Mouse (Mus musculus): ENCODE measurements around the gene Frmd4a. TPM values are rescaled to one million over a fixed set of nuclear protein-coding genes. Genes with fewer than 3 reads are reported as not detected.

Frmd4a gene
- polyA plus RNA-seq, 1 experiment from 2014 or later = 44.5 TPM

DNA sequence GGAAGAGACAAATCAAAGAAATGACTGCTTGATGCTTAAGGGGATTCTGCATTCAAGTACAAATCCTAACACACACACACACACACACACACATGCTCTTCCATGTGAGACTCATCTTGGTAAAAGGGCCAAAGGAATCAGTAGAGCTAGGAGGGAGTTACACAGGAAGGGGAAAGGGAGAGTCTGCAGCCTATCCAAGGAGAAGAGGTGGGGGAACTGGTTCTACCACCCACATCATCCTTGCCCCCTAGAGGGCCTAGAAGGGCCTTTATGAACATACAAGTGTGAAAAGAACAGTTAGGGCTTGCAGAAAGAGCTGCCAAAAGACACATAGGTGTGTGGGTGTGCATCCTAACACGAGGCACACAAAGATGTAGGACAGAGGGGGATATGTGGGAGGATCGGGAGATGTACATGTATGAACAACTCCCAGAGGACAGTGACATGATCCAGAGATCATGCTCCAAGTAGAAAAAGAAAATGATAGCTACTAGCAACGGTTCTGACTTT is 576.4 kb downstream of the Frmd4a start:
- Histone ChIP-seq H3K4me2 (ENCODE audit: low read depth) (no peak overlapping the region), H3K27ac (ENCODE audit: low read depth, low read length) (no peak overlapping the region), H3K36me3 (ENCODE audit: control insufficient read depth, insufficient read depth, low read length) (peaks cover 24% of the 10 kb centered on the region), H3K9me3 (ENCODE audit: control insufficient read depth, low read length) (no peaks in the 10 kb centered on the region), H3K9ac (ENCODE audit: low read length) (no peak overlapping the region), H3K4me1 (ENCODE audit: control insufficient read depth, insufficient read depth, low read length) (no peaks in the 10 kb centered on the region), H3K4me3 (ENCODE audit: low read depth, low read length) (no peak overlapping the region), H3K27me3 (ENCODE audit: control insufficient read depth, insufficient read depth, low read length) (no peaks in the 10 kb centered on the region)
- no peak for DNase-seq (ENCODE audit: low spot score)
- 96% methylated on average over 3 of the region's 3 CpGs for WGBS
- no peak for ATAC-seq (ENCODE audit: insufficient read depth, low FRiP score, low TSS enrichment)

- H3K9me3 ChIP-seq (ENCODE audit: control insufficient read depth, low read length) = no peaks in the 10 kb centered on the region
- 91% methylated on average over 7 of the region's 7 CpGs for WGBS
- H3K4me1 ChIP-seq (ENCODE audit: control insufficient read depth, insufficient read depth, low read length) = no peaks in the 10 kb centered on the region
- H3K4me2 ChIP-seq (ENCODE audit: low read depth) = no peak overlapping the region
- H3K27ac ChIP-seq (ENCODE audit: low read depth, low read length) = no peak overlapping the region
- no peak for DNase-seq (ENCODE audit: low spot score)
- no peak overlapping the region for H3K4me3 ChIP-seq (ENCODE audit: low read depth, low read length)
- H3K36me3 ChIP-seq (ENCODE audit: control insufficient read depth, insufficient read depth, low read length) = peaks cover 16% of the 10 kb centered on the region
- no peak overlapping the region for H3K9ac ChIP-seq (ENCODE audit: low read length)
- ATAC-seq (ENCODE audit: insufficient read depth, low FRiP score, low TSS enrichment) = no peak
- no peaks in the 10 kb centered on the region for H3K27me3 ChIP-seq (ENCODE audit: control insufficient read depth, insufficient read depth, low read length)
Measured at GRCm38 (mm10) chr2:4596992-4597391, 579.5 kb downstream of the Frmd4a start.

DNA sequence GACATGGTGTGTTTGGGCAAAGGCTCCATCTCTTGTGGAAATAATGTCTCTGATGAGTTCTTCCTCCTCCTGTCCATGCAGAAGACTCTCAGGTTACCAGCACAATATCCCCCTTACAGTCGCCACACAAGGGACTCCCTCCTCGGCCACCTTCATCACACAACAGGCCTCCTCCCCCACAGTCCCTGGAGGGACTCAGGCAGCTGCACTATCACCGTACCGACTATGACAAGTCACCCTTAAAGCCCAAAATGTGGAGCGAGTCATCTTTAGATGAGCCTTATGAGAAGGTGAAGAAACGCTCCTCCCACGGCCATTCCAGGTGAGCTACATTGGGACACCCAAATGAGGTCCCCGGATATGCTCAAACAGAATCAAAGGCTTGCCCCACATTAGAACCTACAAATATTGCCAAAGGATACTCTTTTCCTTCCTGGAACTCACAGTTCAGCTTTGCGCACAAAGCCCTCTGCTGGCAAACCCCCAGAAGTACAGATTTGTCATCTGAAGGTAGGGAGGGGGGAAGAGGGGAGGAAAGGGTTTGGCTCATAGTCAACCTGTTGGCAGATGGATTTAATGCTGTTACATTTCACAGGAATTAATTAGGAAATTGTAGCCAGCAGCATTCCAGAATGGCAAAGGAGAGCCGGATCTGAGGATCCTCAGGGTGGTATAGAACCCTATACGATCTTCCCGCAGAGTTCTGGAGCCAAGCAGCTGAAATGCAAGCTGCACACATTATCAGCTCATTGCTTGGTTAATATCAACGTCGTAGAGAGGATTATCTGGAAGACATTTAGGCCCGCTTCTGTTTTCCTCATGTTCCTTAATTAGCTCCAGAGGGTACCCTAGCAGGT is 583.7 kb downstream of the Frmd4a start:
- Histone ChIP-seq H3K36me3 (ENCODE audit: control insufficient read depth, insufficient read depth, low read length) (peaks cover 26% of the 10 kb centered on the region), H3K27me3 (ENCODE audit: control insufficient read depth, insufficient read depth, low read length) (no peaks in the 10 kb centered on the region), H3K4me3 (ENCODE audit: low read depth, low read length) (no peak overlapping the region), H3K4me2 (ENCODE audit: low read depth) (no peak overlapping the region), H3K4me1 (ENCODE audit: control insufficient read depth, insufficient read depth, low read length) (no peaks in the 10 kb centered on the region), H3K27ac (ENCODE audit: low read depth, low read length) (no peak overlapping the region), H3K9ac (ENCODE audit: low read length) (no peak overlapping the region), H3K9me3 (ENCODE audit: control insufficient read depth, low read length) (no peaks in the 10 kb centered on the region)
- no peak for ATAC-seq (ENCODE audit: insufficient read depth, low FRiP score, low TSS enrichment)
- WGBS = 64% methylated on average over 15 of the region's 15 CpGs
- DNase-seq (ENCODE audit: low spot score) = no peak

- no peak overlapping the region for H3K9ac ChIP-seq (ENCODE audit: low read length)
- H3K4me3 ChIP-seq (ENCODE audit: low read depth, low read length) = no peak overlapping the region
- H3K36me3 ChIP-seq (ENCODE audit: control insufficient read depth, insufficient read depth, low read length) = peaks cover 28% of the 10 kb centered on the region
- ATAC-seq (ENCODE audit: insufficient read depth, low FRiP score, low TSS enrichment) (0 out of 2 replicates have a peak, but pooled peaks have one; percentile 38), DNase-seq (ENCODE audit: low spot score) (no peak)
- no peak overlapping the region for H3K4me2 ChIP-seq (ENCODE audit: low read depth)
- no peaks in the 10 kb centered on the region for H3K4me1 ChIP-seq (ENCODE audit: control insufficient read depth, insufficient read depth, low read length)
- H3K27ac ChIP-seq (ENCODE audit: low read depth, low read length) = no peak overlapping the region
- 85% methylated on average over 33 of the region's 33 CpGs for WGBS
- H3K9me3 ChIP-seq (ENCODE audit: control insufficient read depth, low read length) = no peaks in the 10 kb centered on the region
- no peaks in the 10 kb centered on the region for H3K27me3 ChIP-seq (ENCODE audit: control insufficient read depth, insufficient read depth, low read length)
Measured at GRCm38 (mm10) chr2:4603361-4603945, 585.9 kb downstream of the Frmd4a start.

DNA sequence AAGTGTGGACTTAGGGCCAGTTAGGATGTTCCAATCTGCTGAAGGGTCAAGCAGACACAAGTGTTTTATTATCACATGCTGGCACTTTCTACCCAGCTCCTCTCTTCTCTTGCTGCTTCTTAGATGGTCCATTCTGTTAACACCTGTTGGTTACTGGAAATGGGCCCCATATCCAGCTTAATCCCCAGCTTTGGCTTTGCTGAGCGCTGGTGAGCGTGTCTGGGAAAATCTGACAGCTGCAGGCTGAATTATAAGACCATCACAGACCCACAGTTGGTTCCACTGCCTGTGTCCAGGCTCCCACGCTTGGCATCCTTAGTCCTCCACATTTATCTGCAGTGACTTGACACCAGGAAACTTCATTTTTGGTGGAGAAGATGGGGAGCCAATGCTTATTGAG is 589.0 kb downstream of the Frmd4a start:
- no peak overlapping the region for H3K9ac ChIP-seq (ENCODE audit: low read length)
- no peaks in the 10 kb centered on the region for H3K9me3 ChIP-seq (ENCODE audit: control insufficient read depth, low read length)
- no peaks in the 10 kb centered on the region for H3K4me1 ChIP-seq (ENCODE audit: control insufficient read depth, insufficient read depth, low read length)
- no peak for DNase-seq (ENCODE audit: low spot score)
- ATAC-seq (ENCODE audit: insufficient read depth, low FRiP score, low TSS enrichment) = no peak
- WGBS = 94% methylated on average over 3 of the region's 3 CpGs
- H3K4me3 ChIP-seq (ENCODE audit: low read depth, low read length) = no peak overlapping the region
- H3K27ac ChIP-seq (ENCODE audit: low read depth, low read length) = no peak overlapping the region
- peaks cover 31% of the 10 kb centered on the region for H3K36me3 ChIP-seq (ENCODE audit: control insufficient read depth, insufficient read depth, low read length)
- no peaks in the 10 kb centered on the region for H3K27me3 ChIP-seq (ENCODE audit: control insufficient read depth, insufficient read depth, low read length)
- no peak overlapping the region for H3K4me2 ChIP-seq (ENCODE audit: low read depth)

GRCm38 (mm10) chr2:4608253-4608652 is 590.7 kb downstream of the Frmd4a start:
- peaks cover 32% of the 10 kb centered on the region for H3K36me3 ChIP-seq (ENCODE audit: control insufficient read depth, insufficient read depth, low read length)

GRCm38 (mm10) chr2:4609433-4609832 is 591.9 kb downstream of the Frmd4a start:
- H3K9ac ChIP-seq (ENCODE audit: low read length) = no peak overlapping the region
- ATAC-seq (ENCODE audit: insufficient read depth, low FRiP score, low TSS enrichment) = no peak
- H3K4me2 ChIP-seq (ENCODE audit: low read depth) = no peak overlapping the region
- no peak for DNase-seq (ENCODE audit: low spot score)
- no peaks in the 10 kb centered on the region for H3K4me1 ChIP-seq (ENCODE audit: control insufficient read depth, insufficient read depth, low read length)
- no peaks in the 10 kb centered on the region for H3K27me3 ChIP-seq (ENCODE audit: control insufficient read depth, insufficient read depth, low read length)
- WGBS = 83% methylated on average over 10 of the region's 10 CpGs
- peaks cover 24% of the 10 kb centered on the region for H3K36me3 ChIP-seq (ENCODE audit: control insufficient read depth, insufficient read depth, low read length)
- no peak overlapping the region for H3K4me3 ChIP-seq (ENCODE audit: low read depth, low read length)
- H3K9me3 ChIP-seq (ENCODE audit: control insufficient read depth, low read length) = no peaks in the 10 kb centered on the region
- no peak overlapping the region for H3K27ac ChIP-seq (ENCODE audit: low read depth, low read length)

More at GRCm38 (mm10) chr2:4608253-4608652, 590.7 kb downstream of the Frmd4a start:
- Histone ChIP-seq H3K9ac (ENCODE audit: low read length) (no peak overlapping the region), H3K4me2 (ENCODE audit: low read depth) (no peak overlapping the region), H3K27ac (ENCODE audit: low read depth, low read length) (no peak overlapping the region), H3K9me3 (ENCODE audit: control insufficient read depth, low read length) (no peaks in the 10 kb centered on the region), H3K27me3 (ENCODE audit: control insufficient read depth, insufficient read depth, low read length) (no peaks in the 10 kb centered on the region), H3K4me1 (ENCODE audit: control insufficient read depth, insufficient read depth, low read length) (no peaks in the 10 kb centered on the region), H3K4me3 (ENCODE audit: low read depth, low read length) (no peak overlapping the region)
- 75% methylated on average over 3 of the region's 3 CpGs for WGBS
- ATAC-seq (ENCODE audit: insufficient read depth, low FRiP score, low TSS enrichment) = no peak
- no peak for DNase-seq (ENCODE audit: low spot score)

DNA sequence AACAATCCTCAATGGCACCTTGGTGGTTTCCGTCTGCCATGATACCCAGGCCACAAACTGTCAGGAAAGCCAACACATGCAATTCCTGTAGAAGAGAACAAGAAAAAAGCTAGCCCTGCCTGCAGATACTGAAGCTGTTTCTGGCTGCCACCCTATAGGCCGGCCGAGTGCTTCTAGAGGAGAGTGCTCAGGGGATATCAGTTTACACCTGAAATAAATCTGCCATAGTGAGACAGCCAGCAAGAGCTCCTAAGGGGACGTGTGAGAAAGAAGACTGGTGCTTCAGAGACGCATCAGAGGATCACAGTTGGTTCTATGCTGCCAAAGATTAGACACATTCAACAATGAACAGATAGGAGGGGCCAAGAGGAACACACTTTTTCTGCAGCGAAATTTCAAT is 593.8 kb downstream of the Frmd4a start:
- 75% methylated on average over 6 of the region's 6 CpGs for WGBS
- no peak overlapping the region for H3K4me2 ChIP-seq (ENCODE audit: low read depth)
- no peaks in the 10 kb centered on the region for H3K27me3 ChIP-seq (ENCODE audit: control insufficient read depth, insufficient read depth, low read length)
- no peak overlapping the region for H3K4me3 ChIP-seq (ENCODE audit: low read depth, low read length)
- no peak for ATAC-seq (ENCODE audit: insufficient read depth, low FRiP score, low TSS enrichment)
- no peaks in the 10 kb centered on the region for H3K4me1 ChIP-seq (ENCODE audit: control insufficient read depth, insufficient read depth, low read length)
- peaks cover 21% of the 10 kb centered on the region for H3K36me3 ChIP-seq (ENCODE audit: control insufficient read depth, insufficient read depth, low read length)
- no peak overlapping the region for H3K9ac ChIP-seq (ENCODE audit: low read length)
- DNase-seq (ENCODE audit: low spot score) = no peak
- H3K9me3 ChIP-seq (ENCODE audit: control insufficient read depth, low read length) = no peaks in the 10 kb centered on the region
- no peak overlapping the region for H3K27ac ChIP-seq (ENCODE audit: low read depth, low read length)

- ATAC-seq (ENCODE audit: insufficient read depth, low FRiP score, low TSS enrichment) (no peak), DNase-seq (ENCODE audit: low spot score) (no peak)
- Histone ChIP-seq H3K27me3 (ENCODE audit: control insufficient read depth, insufficient read depth, low read length) (no peaks in the 10 kb centered on the region), H3K4me2 (ENCODE audit: low read depth) (no peak overlapping the region), H3K4me1 (ENCODE audit: control insufficient read depth, insufficient read depth, low read length) (no peaks in the 10 kb centered on the region), H3K36me3 (ENCODE audit: control insufficient read depth, insufficient read depth, low read length) (peaks cover 18% of the 10 kb centered on the region), H3K27ac (ENCODE audit: low read depth, low read length) (no peak overlapping the region), H3K9me3 (ENCODE audit: control insufficient read depth, low read length) (no peaks in the 10 kb centered on the region), H3K4me3 (ENCODE audit: low read depth, low read length) (no peak overlapping the region), H3K9ac (ENCODE audit: low read length) (no peak overlapping the region)
- WGBS = 89% methylated on average over 10 of the region's 10 CpGs
Measured at GRCm38 (mm10) chr2:4611704-4612103, 594.2 kb downstream of the Frmd4a start.

Measured in neural tube, embryonic 11.5 days (tissue).